Mouse (Mus musculus): Measurements from ENCODE around the gene Aip.
"Not testable (repeated sequence)": the region's sequence is repeated elsewhere in the genome, so short reads cannot be mapped to it uniquely, and the experiment has no call there.

Gene Aip

DNA sequence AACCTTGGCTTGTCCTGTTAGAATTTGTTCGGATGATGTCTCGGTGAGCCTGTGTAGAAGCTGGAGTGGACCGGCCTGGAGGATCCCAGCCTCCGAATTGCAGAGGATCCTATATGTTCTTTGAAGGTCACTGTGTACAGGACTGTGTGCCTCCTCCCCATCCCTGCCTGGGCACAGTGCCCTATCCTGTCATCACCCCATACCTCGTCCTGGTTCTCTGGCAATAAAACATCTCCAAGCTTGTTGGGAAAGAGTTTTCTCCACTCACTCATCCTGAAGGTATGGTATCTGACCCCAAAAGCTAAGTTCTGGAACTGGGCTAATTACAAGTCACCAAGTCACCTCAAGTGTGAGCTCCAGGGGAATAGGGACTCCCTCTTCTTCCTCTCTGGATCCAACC, 38.6 kb downstream of the Aip start:
- no peak for DNase-seq

- no peak for DNase-seq
Observed at GRCm38 (mm10) chr19:4086156-4086555, 39.5 kb downstream of the Aip start.

DNA sequence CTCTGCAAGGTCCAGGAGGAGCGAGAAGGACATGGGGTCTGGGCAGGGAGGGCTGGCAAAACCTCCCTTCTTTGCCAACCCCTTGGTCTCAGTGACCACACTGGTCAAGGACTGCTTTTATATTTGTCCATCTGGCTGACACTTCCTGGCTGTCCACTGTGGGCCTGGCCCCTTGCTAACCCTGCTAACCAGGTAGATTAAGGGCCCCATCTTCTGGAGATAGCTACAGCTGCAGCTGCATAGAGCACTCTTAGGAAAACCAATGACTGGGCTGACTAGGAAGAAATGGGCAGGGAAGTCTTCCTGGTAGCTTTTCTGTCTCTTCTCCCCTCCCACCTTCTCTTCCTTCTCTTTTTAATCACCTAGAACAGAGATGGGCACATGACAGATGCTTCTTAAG, 40.7 kb downstream of the Aip start:
- no peak for DNase-seq

DNA sequence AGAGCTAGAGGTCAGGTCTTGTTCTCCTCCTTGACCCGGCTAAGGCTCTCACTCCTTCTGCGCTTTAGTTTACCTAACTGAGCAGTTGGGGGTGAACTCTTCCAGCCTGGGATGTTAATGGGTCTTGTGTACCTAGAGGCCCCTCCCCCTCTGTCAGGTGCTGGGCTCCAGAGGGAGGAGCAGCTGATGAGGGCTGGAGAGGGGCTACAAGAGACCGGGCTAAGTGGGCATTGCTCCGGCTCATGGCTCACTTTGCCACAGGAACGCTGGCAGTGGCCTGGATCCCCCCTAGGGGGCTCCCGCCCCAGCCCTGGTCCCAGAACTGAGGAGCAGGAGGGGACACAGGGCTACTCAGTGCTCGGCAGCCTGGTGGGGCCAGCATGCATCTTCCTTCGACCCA, 41.8 kb downstream of the Aip start:
- no peak for DNase-seq

DNA sequence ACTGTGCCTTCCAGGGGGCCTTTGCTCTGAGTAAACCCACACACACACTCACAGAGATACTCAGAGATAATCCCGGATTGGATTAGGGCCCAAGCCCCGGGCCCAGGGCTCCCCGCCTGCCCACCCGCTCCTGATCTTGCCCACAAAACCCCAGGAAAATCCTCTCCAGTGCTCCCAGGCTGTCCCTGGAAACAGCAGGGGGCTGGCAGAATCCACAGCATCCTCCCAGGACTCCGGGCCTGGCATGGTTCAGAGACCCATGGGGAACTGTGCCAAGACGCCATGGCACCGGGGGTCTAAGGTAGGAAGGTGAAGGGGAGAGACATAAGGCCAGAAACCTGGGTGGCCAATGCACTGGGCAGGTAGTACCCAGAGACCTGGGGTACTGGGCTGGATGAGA, 42.3 kb downstream of the Aip start:
- no peak for DNase-seq

GRCm38 (mm10) chr19:4082219-4082965, 43.3 kb downstream of the Aip start:
- DNase-seq, result no peak

GRCm38 (mm10) chr19:4081394-4081793, 44.3 kb downstream of the Aip start, which contains the start of gene Cabp2:
Gene Cabp2, plus strand, starts transcription at chr19:4081578.
- DNase-seq, result no peak

- no peak for DNase-seq
Observed at GRCm38 (mm10) chr19:4080511-4081009, 45.1 kb downstream of the Aip start.

- DNase-seq, result no peak
Observed at GRCm38 (mm10) chr19:4079594-4079993, 46.1 kb downstream of the Aip start.

DNA sequence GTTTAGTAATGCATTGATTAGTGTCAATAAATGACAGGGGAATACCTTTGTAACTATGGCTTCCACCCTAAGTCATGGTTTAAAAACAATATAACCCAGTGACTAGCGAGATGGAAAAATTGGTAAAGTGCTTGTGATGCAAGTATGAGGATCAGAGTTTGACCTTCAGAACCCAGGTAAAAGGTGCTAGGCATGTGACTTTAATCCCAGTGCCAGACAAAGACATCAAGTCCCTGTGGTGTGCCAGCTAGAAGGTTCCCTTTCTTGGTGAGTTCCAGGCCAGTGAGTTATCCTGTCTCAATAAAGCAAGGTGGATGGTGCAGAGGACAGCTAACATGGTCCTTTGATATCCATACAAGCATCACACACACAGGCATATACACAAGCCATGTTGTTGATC, 50.1 kb downstream of the Aip start:
- no peak for DNase-seq

- no peak for DNase-seq
Observed at GRCm38 (mm10) chr19:4072706-4073424, 52.8 kb downstream of the Aip start.

GRCm38 (mm10) chr19:4071406-4071805, 54.3 kb downstream of the Aip start:
- DNase-seq, result no peak

- no peak for DNase-seq
Observed at GRCm38 (mm10) chr19:4070756-4071155, 54.9 kb downstream of the Aip start.

GRCm38 (mm10) chr19:4070311-4070710, 55.3 kb downstream of the Aip start:
- no peak for DNase-seq

DNA sequence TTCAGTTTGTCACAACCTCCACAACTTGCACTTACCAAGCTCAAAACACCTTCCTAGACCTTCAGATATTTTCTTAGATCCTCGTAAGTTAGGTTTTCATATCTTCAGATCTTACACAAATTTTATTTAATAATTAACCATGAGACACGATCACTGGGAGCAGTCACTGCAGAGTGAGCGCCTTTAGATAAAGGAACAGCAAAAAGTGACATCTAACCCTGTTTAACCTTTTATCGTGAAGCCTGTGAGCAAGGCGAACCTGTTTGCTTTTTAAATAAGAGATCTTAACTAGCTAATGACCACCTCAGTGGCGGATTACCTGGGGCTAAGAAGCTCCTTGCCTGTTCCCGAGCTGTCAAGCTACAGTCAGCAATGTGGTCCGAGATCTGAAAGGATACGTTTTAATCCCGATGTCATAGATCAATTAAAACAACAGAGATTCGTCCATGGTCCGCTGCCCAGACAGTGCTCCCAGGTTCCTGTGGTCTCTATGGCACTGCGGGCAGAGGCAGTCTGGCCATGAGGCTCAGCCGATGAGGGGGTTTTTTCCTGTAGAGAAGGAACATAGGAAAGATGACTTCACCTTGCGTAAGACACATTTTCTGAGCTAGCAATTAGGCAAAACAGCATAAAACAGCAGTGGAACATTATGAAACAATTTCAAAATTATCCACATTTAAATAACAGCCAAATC, 56.8 kb downstream of the Aip start:
- no peak for DNase-seq

GRCm38 (mm10) chr19:4068242-4068641, 57.4 kb downstream of the Aip start:
- not testable (repeated sequence) for DNase-seq

GRCm38 (mm10) chr19:4066877-4067276, 58.8 kb downstream of the Aip start:
- no peak for DNase-seq

DNA sequence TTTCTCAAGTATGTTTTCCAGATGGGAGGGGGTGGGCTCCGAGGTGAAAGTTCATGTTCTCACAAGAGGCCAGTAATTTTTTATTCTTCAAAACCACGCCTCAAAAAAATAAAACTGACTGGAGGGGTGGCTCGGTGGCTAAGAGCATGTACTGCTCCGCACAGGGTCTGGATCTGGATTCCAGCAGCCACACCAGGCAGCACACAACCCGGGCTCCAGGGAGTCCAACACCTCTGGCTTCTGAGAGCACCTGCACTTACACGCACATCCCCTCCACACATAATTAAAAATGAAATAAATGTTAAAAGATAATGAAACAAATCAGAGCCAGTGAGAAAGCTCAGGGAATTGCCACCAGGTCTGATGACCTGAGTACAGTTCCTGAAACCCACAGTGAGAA, 59.4 kb downstream of the Aip start:
- no peak for DNase-seq

DNA sequence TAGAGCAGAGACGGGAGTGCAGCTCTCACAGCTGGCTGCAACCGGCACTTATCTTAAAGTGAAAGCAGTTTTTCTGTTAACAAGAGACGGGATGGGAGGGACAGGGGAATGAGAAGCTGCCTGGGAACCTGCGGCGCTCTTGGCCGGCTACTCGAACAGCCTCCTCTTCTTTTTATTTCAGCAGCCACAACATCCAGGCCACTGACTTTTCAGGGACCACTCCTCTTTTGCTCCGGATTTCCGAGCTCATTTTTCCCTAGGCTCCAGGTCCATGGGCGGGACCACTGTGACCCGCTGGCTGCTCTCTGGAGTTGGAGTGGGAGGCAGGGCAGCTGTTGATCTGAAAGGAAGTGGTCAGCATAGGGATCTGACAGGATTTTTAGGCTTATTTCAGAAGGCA, 61.2 kb downstream of the Aip start:
- DNase-seq, result not testable (repeated sequence)
